Mouse (Mus musculus): ENCODE measurements around the gene Npas2. TPM values are rescaled to one million over a fixed set of nuclear protein-coding genes. Genes with fewer than 3 reads are reported as not detected.

The Npas2 gene
- total and polyA plus RNA-seq, 3 experiments, result 0.05 TPM; not detected in 2

GRCm38 (mm10) chr1:39205697-39206096 is 12.2 kb downstream of the Npas2 start:
- H3K9me3 ChIP-seq (replicated peaks), result no peaks in the 10 kb centered on the region
- H3K36me3 ChIP-seq (replicated peaks), result no peaks in the 10 kb centered on the region
- no peak overlapping the region for H3K4me3 ChIP-seq (ENCODE audit: low read depth, low read length)
- ATAC-seq (ENCODE audit: extremely low read depth, insufficient number of reproducible peaks, low FRiP score, poor library complexity, severe bottlenecking) (no peak), DNase-seq (ENCODE audit: low spot score) (no peak)
- H3K4me1 ChIP-seq (ENCODE audit: insufficient read depth, low read depth, low read length), result no peaks in the 10 kb centered on the region
- no peaks in the 10 kb centered on the region for H3K27me3 ChIP-seq (ENCODE audit: insufficient read depth, low read length)
- TF ChIP-seq GATA1 (IDR thresholded peaks at IDR 0.05; ENCODE audit: borderline replicate concordance, low read length) (no peak), GATA2 (IDR thresholded peaks at IDR 0.05; ENCODE audit: borderline replicate concordance, low read depth, low read length) (no peak), TAL1 (conservative IDR thresholded peaks at IDR 0.05; ENCODE audit: low read depth, low read length) (no peak), POLR2AphosphoS5 (IDR thresholded peaks at IDR 0.05; ENCODE audit: insufficient replicate concordance, low read depth, low read length) (no peak), CTCF (IDR thresholded peaks at IDR 0.05; ENCODE audit: low read depth, low read length) (no peak)

GRCm38 (mm10) chr1:39206942-39207341 is 13.4 kb downstream of the Npas2 start:
- Histone ChIP-seq H3K4me3 (ENCODE audit: low read depth, low read length) (no peak overlapping the region), H3K36me3 (replicated peaks) (no peaks in the 10 kb centered on the region), H3K27me3 (ENCODE audit: insufficient read depth, low read length) (no peaks in the 10 kb centered on the region), H3K4me1 (ENCODE audit: insufficient read depth, low read depth, low read length) (no peaks in the 10 kb centered on the region), H3K9me3 (replicated peaks) (no peaks in the 10 kb centered on the region)
- DNase-seq (ENCODE audit: low spot score) (no peak), ATAC-seq (ENCODE audit: extremely low read depth, insufficient number of reproducible peaks, low FRiP score, poor library complexity, severe bottlenecking) (no peak)
- no peak for TF ChIP-seq CTCF (IDR thresholded peaks at IDR 0.05; ENCODE audit: low read depth, low read length)
- TF ChIP-seq GATA2 (IDR thresholded peaks at IDR 0.05; ENCODE audit: borderline replicate concordance, low read depth, low read length), result no peak
- TF ChIP-seq POLR2AphosphoS5 (IDR thresholded peaks at IDR 0.05; ENCODE audit: insufficient replicate concordance, low read depth, low read length), result no peak

GRCm38 (mm10) chr1:39210928-39211327 is 17.4 kb downstream of the Npas2 start:
- no peak for ATAC-seq (ENCODE audit: extremely low read depth, insufficient number of reproducible peaks, low FRiP score, poor library complexity, severe bottlenecking)
- Histone ChIP-seq H3K9me3 (replicated peaks) (no peaks in the 10 kb centered on the region), H3K4me3 (ENCODE audit: low read depth, low read length) (no peak overlapping the region), H3K27me3 (ENCODE audit: insufficient read depth, low read length) (no peaks in the 10 kb centered on the region), H3K4me1 (ENCODE audit: insufficient read depth, low read depth, low read length) (no peaks in the 10 kb centered on the region), H3K36me3 (replicated peaks) (no peaks in the 10 kb centered on the region)
- no peak for TF ChIP-seq GATA1 (IDR thresholded peaks at IDR 0.05; ENCODE audit: borderline replicate concordance, low read length)
- TF ChIP-seq TAL1 (conservative IDR thresholded peaks at IDR 0.05; ENCODE audit: low read depth, low read length), result no peak
- no peak for TF ChIP-seq GATA2 (IDR thresholded peaks at IDR 0.05; ENCODE audit: borderline replicate concordance, low read depth, low read length)
- no peak for TF ChIP-seq CTCF (IDR thresholded peaks at IDR 0.05; ENCODE audit: low read depth, low read length)
- no peak for TF ChIP-seq POLR2AphosphoS5 (IDR thresholded peaks at IDR 0.05; ENCODE audit: insufficient replicate concordance, low read depth, low read length)
- DNase-seq (ENCODE audit: low spot score), result no peak

- Histone ChIP-seq H3K4me3 (ENCODE audit: low read depth, low read length) (no peak overlapping the region), H3K4me1 (ENCODE audit: insufficient read depth, low read depth, low read length) (no peaks in the 10 kb centered on the region), H3K27me3 (ENCODE audit: insufficient read depth, low read length) (no peaks in the 10 kb centered on the region), H3K9me3 (replicated peaks) (no peaks in the 10 kb centered on the region), H3K36me3 (replicated peaks) (no peaks in the 10 kb centered on the region)
- TF ChIP-seq CTCF (IDR thresholded peaks at IDR 0.05; ENCODE audit: low read depth, low read length) (no peak), GATA1 (IDR thresholded peaks at IDR 0.05; ENCODE audit: borderline replicate concordance, low read length) (no peak), POLR2AphosphoS5 (IDR thresholded peaks at IDR 0.05; ENCODE audit: insufficient replicate concordance, low read depth, low read length) (no peak), GATA2 (IDR thresholded peaks at IDR 0.05; ENCODE audit: borderline replicate concordance, low read depth, low read length) (no peak), TAL1 (conservative IDR thresholded peaks at IDR 0.05; ENCODE audit: low read depth, low read length) (no peak)
- DNase-seq (ENCODE audit: low spot score) (no peak), ATAC-seq (ENCODE audit: extremely low read depth, insufficient number of reproducible peaks, low FRiP score, poor library complexity, severe bottlenecking) (no peak)
Measured at GRCm38 (mm10) chr1:39212982-39213381, 19.5 kb downstream of the Npas2 start.

- TF ChIP-seq CTCF (IDR thresholded peaks at IDR 0.05; ENCODE audit: low read depth, low read length), result peak; percentile 70
- TF ChIP-seq GATA1 (IDR thresholded peaks at IDR 0.05; ENCODE audit: borderline replicate concordance, low read length), result no peak
- Histone ChIP-seq H3K4me1 (ENCODE audit: insufficient read depth, low read depth, low read length) (no peaks in the 10 kb centered on the region), H3K4me3 (ENCODE audit: low read depth, low read length) (no peak overlapping the region), H3K9me3 (replicated peaks) (no peaks in the 10 kb centered on the region), H3K27me3 (ENCODE audit: insufficient read depth, low read length) (no peaks in the 10 kb centered on the region), H3K36me3 (replicated peaks) (no peaks in the 10 kb centered on the region)
- ATAC-seq (ENCODE audit: extremely low read depth, insufficient number of reproducible peaks, low FRiP score, poor library complexity, severe bottlenecking) (no peak), DNase-seq (ENCODE audit: low spot score) (no peak)
Measured at GRCm38 (mm10) chr1:39217584-39217983, 24.1 kb downstream of the Npas2 start.

- DNase-seq (ENCODE audit: low spot score) (no peak), ATAC-seq (ENCODE audit: extremely low read depth, insufficient number of reproducible peaks, low FRiP score, poor library complexity, severe bottlenecking) (no peak)
- H3K9me3 ChIP-seq (replicated peaks), result no peaks in the 10 kb centered on the region
- TF ChIP-seq GATA2 (IDR thresholded peaks at IDR 0.05; ENCODE audit: borderline replicate concordance, low read depth, low read length), result no peak
- TF ChIP-seq CTCF (IDR thresholded peaks at IDR 0.05; ENCODE audit: low read depth, low read length), result no peak
- TF ChIP-seq POLR2AphosphoS5 (IDR thresholded peaks at IDR 0.05; ENCODE audit: insufficient replicate concordance, low read depth, low read length), result no peak
- TF ChIP-seq GATA1 (IDR thresholded peaks at IDR 0.05; ENCODE audit: borderline replicate concordance, low read length), result no peak
- TF ChIP-seq TAL1 (conservative IDR thresholded peaks at IDR 0.05; ENCODE audit: low read depth, low read length), result no peak
- no peaks in the 10 kb centered on the region for H3K36me3 ChIP-seq (replicated peaks)
- H3K4me1 ChIP-seq (ENCODE audit: insufficient read depth, low read depth, low read length), result no peaks in the 10 kb centered on the region
- H3K4me3 ChIP-seq (ENCODE audit: low read depth, low read length), result no peak overlapping the region
- no peaks in the 10 kb centered on the region for H3K27me3 ChIP-seq (ENCODE audit: insufficient read depth, low read length)
Measured at GRCm38 (mm10) chr1:39228401-39228800, 34.9 kb downstream of the Npas2 start.

GRCm38 (mm10) chr1:39230021-39230420 is 36.5 kb downstream of the Npas2 start:
- DNase-seq (ENCODE audit: low spot score) (no peak), ATAC-seq (ENCODE audit: extremely low read depth, insufficient number of reproducible peaks, low FRiP score, poor library complexity, severe bottlenecking) (no peak)
- no peaks in the 10 kb centered on the region for H3K27me3 ChIP-seq (ENCODE audit: insufficient read depth, low read length)
- no peaks in the 10 kb centered on the region for H3K36me3 ChIP-seq (replicated peaks)
- TF ChIP-seq CTCF (IDR thresholded peaks at IDR 0.05; ENCODE audit: low read depth, low read length) (0 out of 2 replicates have a peak, but pooled peaks have one; percentile 9), TAL1 (conservative IDR thresholded peaks at IDR 0.05; ENCODE audit: low read depth, low read length) (no peak), GATA1 (IDR thresholded peaks at IDR 0.05; ENCODE audit: borderline replicate concordance, low read length) (no peak), GATA2 (IDR thresholded peaks at IDR 0.05; ENCODE audit: borderline replicate concordance, low read depth, low read length) (no peak), POLR2AphosphoS5 (IDR thresholded peaks at IDR 0.05; ENCODE audit: insufficient replicate concordance, low read depth, low read length) (no peak)
- no peaks in the 10 kb centered on the region for H3K9me3 ChIP-seq (replicated peaks)
- H3K4me1 ChIP-seq (ENCODE audit: insufficient read depth, low read depth, low read length), result no peaks in the 10 kb centered on the region
- H3K4me3 ChIP-seq (ENCODE audit: low read depth, low read length), result no peak overlapping the region

All from G1E (cell line).